Mouse (Mus musculus): ENCODE measurements around the gene Cx3cr1.

DNA sequence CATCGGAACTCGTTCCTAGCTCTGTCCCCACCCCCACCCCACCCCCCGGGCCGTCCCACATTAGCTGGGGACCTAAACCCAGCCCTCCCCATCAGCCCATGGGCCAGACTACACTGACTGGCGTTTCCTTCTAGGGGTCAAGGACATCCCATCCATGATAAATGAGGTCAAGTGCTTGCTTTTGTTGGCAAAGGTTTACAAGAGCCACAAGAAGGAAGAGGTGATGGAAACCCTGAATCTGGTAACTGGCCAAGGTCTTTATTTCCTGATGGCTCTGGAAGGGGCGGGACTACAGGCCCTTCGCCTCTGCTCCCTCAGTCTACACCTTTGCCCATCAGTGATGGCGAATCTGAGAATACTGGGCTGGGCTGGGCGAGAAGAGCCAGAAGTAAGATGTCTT, 110.8 kb downstream of the Cx3cr1 start:
- TF ChIP-seq CTCF (IDR thresholded peaks at IDR 0.05) (no peak), EP300 (IDR thresholded peaks at IDR 0.05) (no peak)

All from lung, postnatal 0 days (tissue).